Mouse (Mus musculus) right cerebral cortex, postnatal 10 days (tissue): Measurements from ENCODE around the gene Rbm14.
A peak's percentile ranks its signal among the peaks of the same experiment; 100 is the strongest.
"Not testable (repeated sequence)": the region's sequence is repeated elsewhere in the genome, so short reads cannot be mapped to it uniquely, and the experiment has no call there.

Experiments used
- DNase-seq, 2 experiments: peaks; one replicate each; pipeline ENCODE4 v3.0.0; 2021; ENCODE audit warnings: low spot score in 2 of 2

Gene Rbm14

DNA sequence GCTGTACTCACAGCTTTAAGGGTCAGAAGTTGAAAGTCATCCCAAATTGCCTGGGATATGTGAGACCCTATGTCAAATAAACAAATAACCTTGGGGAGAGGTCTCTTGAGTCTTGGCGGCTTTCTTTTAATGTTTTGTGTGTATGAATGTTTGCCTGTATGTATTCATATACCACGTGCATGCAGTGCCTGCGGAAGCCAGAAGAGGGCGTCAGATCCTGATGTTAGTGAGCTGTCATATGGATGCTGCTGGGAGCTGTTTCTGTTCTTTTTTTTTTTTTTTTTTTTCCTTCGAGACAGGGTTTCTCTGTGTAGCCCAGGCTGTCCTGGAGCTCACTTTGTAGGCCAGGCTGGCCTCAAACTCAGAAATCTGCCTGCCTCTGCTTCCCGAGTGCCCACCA, 1.6 kb upstream of the Rbm14 start:
- DNase-seq: peak in 1 of 2 experiments; percentile 54

DNA sequence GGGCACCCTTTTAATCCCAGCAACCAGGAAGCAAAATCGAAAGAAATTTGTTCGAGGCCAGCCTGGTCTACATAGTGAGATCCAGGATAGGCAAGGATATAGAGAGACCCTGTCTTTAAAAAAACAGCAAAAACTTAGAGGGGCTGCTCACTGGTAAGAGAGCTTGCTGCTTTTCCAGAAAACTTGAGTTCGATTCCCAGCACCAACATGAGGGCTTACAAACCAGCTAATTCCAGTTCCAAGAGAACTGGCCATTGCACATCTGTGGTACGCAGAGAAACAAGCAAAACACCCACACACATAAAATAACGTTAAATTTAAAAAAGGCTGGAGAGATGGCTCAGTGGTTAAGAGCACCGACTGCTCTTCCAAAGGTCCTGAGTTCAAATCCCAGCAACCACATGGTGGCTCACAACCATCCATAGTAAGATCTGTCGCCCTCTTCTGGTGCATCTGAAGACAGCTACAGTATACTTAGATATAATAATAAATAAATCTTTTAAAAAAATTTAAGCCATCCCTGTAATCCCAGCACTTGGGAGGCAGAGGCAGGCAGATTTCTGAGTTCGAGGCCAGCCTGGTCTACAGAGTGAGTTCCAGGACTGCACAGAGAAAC, 1.0 kb upstream of the Rbm14 start:
- DNase-seq: not testable (repeated sequence)

DNA sequence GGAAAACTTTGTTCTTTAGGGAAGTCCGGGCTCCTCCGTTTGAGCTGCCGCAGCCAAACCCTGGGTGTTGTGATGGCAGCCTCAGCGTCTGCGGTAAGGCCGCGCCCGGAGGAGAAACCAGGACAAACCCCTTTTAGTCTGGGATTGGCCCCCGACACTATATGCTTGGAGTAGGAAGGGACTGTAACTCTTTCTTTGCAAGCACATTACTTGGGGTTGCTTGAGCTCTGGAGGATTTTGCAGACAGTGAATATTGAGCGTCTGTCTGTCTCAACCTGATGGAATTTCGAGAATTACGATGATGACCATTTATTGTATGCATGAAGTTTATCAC, 442 bp upstream of the Rbm14 start:
- DNase-seq: no peak

DNA sequence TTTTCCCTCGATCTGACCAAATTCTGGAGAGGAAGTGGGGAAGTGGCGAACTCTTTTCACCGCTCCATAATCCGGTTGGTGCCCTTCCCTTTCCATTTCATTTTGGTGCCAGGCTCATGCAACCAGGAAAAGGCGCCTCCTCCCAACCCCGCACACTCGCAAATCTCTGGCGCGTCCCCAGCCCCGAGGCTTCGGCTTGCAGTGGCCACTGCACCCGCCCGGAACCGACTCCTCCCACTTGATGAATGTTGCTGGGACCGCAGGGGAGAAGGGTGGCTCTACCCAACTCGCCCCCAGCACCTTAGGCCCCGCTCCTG, 730 bp downstream of the Rbm14 start:
- no peak for DNase-seq

DNA sequence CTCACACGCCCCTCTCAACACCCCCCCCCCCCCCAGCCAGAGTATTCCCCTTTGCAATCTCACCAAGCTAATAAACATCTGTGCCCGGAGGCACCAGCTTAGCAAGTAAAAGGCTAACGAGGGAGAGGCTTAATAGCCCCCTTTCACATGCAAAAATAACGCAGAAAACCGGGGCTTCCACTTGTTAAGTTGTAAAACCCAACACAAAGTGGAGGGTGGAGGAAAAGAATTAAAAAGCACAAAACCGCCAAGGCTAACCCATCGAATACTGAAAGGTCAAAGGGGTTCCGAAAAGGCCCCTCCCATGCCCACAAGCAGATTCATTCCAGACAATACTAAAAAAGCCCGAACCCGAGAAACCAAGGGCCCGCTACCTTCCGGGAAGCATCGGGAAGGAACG, 1.1 kb downstream of the Rbm14 start:
- no peak for DNase-seq

DNA sequence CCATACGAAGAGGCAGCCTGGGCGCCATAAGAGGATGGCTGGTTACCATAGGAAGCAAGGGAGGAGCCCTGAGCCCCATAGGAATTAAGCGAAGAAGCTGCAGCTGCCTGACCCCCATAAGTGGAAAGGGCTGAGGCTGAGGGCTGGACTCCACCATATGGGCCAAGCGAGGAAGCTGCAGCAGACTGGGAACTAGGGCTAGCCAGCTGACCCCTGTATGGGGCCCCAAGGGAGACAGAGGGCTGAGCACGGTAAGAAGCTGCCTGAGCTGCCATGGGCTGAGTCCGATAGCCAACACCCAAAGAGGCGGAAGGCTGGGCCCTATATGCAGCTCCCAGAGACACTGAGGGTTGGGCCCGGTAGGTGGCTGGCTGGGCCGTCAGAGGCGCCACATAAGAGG, 8.2 kb downstream of the Rbm14 start:
- no peak for DNase-seq

DNA sequence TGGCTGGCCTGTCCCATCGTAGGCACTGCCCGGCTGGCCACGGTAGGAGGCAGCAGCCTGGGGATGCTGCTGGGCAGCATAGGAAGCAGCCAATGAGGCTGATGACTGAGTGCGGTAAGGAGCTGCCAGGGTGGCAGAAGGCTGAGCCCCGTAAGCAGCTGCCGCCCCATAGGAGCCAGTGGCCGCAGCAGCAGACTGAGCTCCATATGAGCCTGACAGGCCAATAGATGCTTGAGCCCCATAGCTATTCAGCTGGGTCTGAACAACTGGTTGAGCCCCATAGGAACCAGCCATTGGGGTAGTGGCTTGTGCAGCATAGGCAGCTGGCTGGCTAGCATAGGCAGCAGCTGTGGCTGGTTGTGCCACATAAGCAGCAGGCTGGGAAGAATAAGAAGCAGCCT, 8.7 kb downstream of the Rbm14 start:
- no peak for DNase-seq

DNA sequence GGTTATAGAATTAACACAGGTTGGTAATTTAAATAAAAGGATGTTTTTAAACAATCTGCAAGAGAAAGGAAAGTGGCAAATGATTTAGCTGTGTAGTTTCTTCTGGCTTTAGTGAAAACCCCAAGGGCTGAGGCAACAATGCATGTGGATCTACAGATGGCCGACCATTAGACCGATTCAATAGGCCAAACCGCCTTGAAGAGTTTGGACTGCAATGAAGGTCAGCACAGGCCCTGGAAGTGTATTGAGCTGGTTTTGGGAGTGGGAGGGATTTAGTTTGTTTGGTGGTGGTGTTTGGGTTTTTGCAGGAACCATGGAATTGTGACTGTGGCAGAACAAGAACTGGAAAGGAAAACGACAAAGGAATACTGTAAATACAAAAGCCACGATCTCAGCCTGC, 12.4 kb downstream of the Rbm14 start:
- no peak for DNase-seq

DNA sequence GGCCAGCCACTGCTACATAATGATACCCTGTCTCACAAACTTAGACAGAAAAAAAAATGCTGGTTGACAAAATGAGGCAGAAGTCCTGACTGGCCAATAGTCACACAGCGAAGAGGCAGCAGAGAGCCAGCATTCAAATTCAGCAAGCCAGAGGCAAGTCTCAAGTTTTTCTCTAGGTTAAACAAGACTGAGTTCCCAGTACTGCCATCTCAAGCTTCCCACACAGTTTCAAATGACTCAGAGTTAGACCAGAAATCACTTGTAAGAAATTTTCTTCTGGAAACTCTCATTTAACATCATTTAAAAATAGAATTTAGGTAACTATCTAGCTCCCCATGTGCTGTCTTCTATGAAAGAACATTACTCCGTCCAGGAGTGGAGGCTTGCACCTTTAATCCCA, 13.6 kb downstream of the Rbm14 start:
- no peak for DNase-seq

DNA sequence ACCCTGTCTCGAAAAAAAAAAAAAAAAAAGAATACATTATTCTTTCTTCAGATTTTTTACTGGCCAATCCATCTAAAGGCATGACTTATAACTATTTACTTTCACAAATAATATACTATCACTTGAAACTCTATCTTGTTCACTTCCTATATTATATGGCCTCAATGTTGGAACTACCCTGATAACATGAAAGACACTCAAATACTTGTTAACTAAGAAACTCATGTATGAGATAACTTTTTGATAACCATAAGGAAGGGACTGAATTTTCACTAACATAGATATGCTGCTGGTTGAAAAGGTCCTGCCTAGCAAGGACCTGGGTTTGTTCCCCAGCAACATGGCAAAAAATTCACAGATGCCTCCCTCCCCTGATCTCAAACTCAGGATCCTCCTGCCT, 15.5 kb downstream of the Rbm14 start:
- no peak for DNase-seq

DNA sequence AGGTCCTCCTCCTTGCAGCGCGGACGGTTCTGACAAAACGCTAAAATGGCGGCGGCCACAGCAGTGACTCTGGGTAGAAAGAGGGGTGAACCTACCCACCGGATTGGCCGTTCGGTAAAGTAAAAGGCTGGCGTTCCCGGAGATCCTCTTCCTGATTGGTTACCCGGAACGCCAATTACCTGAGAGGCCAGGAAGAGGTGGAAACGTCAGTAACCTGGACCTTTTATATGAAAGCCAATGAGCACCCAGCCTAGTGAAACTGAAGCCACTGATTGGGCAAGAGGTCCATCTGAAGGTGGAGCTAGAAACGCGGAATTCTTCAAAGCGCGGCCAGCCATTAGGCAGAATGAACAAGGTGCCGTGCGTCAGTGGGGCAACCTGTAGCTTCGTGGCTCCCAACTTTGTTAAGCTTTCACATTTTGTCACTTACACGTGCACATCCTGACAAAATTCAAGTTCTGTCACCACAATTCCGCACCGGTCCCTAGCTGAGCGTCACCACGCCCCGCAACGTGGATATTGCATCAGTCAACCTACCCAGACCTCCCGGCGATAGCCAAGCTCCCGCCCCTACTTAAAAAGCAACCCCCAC, 17.5 kb downstream of the Rbm14 start, which contains the start of gene Rbm4:
Gene Rbm4, minus strand, starts transcription at position 71 of the 592 bp plus-strand sequence.
- DNase-seq: peak; percentile 99

DNA sequence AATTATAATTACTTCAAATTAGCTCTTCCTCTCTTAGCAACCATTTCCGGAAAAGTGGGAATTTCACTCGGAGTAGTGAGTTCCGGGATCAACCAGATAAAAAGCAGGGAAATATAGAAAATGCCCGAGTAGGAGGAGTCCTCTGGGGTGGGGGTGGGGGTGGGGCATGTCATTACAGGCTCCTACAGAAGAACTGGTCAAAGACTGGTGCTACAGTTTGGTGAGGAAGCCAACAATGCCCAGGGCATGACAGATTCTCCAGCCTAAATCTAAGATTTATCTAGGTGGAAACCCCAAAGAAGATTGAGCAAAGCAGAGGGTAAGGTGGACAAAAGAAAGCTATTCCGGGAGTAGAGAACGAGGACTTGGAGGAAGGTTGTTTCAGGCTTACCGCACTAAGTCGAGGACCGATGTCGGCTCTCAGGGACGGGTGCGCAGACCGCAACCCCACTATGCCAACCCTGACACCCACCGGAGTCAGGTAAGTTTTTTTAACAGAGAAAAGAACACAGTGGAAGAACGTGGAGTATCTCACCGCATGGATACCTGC, 18.1 kb downstream of the Rbm14 start:
- DNase-seq: no peak

DNA sequence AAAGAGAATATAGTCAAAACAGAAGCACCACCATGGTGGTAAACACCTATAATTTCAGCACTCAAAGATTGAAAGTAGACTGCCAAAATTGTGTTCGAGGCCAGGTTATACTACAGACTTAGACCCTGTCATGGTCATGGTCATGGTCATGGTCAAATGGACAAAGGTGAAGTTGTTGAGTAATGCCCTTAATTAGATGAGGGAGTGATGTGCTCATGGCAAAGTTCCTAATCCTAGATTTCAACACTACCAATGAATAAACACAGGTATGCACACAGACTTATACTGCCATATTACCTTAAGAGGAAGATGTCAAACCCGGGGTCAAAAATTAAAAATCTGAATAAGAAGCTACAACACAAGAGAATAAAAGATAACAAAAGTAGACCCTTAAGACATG, 25.1 kb downstream of the Rbm14 start:
- no peak for DNase-seq

DNA sequence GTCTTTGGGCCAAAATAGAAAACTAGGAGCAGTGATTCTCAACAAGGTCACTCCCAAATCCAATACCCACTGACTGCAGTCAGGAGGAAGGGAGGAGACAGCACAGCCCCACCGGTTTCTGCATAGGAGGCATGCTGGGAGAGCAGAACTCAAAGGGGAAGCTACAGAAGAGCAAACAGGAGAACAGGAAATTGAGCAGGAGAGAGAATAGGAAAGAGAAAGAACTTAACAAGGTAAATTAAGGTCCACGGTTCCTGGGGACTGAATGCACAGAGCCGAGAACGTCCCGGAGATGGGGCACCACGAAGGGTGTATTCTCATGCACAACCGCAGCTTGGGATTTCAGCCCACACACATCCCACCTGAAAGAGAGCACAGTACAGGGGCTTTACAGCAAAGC, 26.2 kb downstream of the Rbm14 start:
- no peak for DNase-seq

DNA sequence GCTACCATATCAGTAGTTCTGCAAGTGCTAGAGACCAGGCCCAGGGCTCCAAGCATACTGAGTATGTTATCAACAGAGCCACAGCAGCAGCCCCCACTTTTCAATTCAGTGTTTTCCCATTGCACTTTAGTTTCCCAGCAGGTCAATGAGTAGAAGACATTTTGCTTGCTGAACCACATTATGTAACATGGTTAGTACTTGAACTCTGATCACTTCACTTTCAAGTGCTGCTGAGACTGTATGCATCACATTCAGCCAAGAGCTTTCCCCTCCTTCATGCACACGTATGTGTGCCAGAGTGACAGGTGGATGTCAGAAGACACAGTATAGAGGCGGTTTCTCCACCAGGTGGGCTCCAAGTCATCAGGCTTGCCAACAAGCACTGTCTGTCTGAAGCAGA, 28.5 kb downstream of the Rbm14 start:
- DNase-seq: no peak

DNA sequence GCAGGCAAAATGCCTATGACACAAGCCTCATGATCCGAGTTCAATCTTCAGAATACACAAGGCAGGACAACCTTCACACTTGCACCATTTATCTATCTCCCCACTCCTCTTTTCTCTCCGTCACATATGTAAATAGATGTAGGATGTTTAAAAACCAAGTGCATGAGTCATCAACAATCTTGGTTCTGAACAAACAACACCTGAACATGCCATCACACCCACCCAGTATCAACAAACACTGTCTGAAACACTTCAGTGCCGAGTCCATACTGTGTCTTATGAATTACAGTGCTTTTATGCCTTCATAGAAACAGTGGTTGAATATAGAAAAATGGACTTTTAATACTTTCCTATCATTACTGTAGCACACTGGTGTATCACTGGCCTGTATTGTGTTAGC, 38.6 kb downstream of the Rbm14 start:
- no peak for DNase-seq

DNA sequence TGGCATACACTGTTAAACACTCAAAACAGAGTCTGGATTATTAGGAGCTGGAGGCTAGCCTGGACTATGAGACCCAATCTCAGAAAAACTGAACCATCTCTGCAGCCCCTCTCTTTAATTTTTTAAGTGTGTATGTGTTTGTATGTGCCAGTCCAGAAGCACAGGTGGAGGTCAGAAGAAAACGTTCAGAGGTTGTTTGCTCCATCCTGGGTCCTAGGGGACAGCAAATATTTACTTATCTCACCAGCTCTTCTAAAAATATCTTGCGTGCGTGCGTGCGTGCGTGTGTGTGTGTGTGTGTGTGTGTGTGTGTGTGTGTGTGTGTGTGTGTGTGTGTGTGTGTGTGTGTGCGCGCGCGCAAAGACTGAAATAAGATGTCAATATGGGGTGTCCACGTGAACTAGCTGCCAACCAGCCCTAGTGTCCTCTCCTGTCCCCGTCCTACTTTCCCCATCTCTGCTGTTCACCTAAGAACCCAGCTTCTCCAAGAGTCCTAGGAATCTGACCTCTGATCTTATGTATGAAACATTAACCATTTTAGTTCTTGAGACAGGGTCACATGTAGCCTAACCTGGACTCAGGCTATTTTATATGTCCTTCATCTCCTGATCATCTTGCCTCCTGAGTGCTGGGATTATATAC, 43.8 kb downstream of the Rbm14 start:
- DNase-seq: peak in 1 of 2 experiments; percentile 13

DNA sequence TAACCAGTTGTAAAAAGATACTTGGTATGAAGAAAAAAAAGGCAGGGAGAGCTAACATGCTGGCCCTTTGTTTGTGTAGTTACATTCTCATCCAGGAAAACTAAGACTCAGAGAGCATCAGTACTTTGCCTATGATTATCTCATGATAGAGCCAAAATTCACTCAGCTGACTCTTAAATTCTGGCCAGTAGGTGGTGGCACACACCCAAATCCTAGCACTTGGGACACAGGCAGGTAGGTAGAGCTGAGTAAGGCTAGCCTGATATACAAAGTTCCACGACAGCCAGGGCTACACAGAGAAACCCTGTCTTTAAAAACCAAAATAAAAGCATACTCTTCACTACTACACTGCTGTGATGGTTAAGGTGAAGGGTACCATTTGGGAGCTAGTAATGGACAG, 48.6 kb downstream of the Rbm14 start:
- DNase-seq: no peak

DNA sequence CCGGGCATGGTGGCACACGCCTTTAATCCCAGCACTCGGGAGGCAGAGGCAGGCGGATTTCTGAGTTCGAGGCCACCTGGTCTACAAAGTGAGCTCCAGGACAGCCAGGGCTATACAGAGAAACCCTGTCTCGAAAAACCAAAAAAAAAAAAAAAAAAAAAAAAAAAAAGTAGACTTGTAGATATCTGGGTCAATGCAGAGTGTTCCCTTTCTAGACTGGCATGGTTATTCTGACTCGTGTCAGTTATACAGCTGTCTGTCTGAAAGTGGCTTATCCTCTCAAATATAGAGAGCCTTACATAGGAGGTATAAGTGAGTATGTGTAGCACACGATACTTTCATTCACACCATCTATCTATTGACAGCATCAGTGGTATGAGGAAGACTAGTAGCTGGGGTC, 50.9 kb downstream of the Rbm14 start:
- peak in 1 of 2 experiments; percentile 19 for DNase-seq

DNA sequence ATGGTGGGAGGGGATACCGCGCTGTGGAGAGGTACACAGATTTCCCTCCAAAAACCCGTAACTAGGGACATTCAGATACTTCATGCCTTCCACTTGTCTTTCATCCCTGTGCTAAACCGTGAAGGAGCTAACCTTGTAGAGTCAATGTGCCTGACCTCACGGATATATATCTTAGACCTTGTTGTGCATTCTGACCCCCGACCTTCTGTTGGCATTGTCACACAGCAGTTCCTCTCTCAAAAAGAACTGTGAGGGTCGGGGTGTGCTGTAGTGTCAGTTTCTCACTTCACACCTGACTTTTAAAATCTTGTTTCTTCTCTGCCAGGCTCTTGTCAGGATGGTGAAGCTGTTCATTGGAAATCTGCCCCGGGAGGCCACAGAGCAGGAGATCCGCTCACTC, 54.5 kb downstream of the Rbm14 start:
- DNase-seq: peak in 1 of 2 experiments; percentile 59

DNA sequence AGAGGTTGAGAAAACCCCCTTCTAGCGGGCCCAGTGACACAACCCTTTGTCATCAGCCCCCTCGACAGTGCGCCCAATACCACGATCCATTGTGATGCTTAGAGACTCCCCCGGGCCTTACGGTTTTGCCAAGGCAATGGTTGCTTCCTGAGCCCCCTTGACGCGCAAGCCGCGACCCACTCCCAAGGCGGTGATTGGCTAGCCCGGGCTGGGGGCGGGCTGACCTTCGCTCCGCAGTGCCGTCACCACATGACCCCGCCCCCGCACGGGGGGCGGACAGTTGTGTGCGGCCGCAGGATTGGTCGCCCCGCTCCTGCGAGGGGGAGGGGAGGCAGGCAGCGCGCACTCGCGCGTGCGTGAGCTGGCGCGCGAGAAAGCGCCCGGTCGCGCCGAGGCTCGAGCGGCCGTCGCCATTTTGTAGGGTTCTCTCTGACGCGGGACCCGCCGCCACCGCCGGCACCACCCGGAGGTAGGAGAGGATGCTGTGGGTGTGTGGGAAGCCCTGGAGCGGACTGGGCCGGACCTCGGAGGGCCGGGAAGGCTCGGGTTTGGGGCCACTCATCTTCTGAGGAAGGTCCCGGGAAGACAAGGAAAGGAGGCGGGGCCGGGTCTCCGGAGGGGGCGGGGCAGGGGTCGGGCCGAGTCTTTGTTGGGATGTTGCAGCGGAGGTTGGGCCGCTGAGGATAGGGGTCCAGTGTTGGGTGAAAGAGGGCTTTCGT, 55.1 kb downstream of the Rbm14 start, which contains the start of gene Rbm4b:
Gene Rbm4b, plus strand, starts transcription at position 305 of the 719 bp plus-strand sequence.
- DNase-seq: peak; percentile 99

DNA sequence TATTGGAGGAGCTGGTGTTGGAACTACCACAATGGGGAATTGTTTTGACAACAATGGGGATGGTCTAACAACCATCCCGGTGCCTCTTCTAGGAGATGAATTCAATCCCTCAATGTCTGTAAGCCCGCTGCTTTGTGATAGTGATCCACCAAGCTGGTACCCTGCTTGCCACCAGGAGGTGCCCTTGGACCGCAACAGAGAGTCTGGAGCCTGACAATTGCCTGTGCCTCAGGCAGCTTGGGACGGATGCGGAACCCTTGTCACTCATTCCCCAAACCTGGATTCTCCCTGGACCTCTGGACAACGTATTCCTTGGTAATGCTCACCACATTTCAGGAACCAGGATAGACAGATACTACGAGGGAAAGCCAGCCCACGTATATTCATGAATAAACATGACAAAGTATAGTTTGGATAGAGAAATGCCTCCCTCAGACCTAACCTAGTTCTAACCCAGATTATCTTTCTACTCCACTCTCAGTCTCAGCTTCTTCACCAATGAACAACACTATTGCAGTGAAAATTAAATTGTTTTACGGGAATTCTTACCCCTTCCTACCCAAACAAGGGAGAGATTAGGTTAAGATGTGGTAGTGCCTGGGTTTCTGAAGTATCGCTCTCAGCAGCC, 55.8 kb downstream of the Rbm14 start:
- DNase-seq: peak; percentile 92
